ENCODE assay signal across 8 mouse cellular contexts in genomic region chr12:84616977-84617630, GRCm38 (mm10). TPM values are rescaled to one million over a fixed set of nuclear protein-coding genes. Genes with fewer than 3 reads are reported as not detected.
DNase-seq lines count a peak whose midpoint lies in the region; ATAC-seq and TF ChIP-seq lines count a peak whose summit lies in the region.

TSS of gene Abcd4 (minus strand) at chr12:84617413.

- TF ChIP-seq RAD21 in CH12.LX (IDR thresholded peaks at IDR 0.05; ENCODE audit: low read depth, low read length) = no peak

- in situ Hi-C loops in CH12.LX (cut with MboI; ENCODE audit: low pct_ligation_motif_present, low pct_unique_long_range_greater_than_20kb, low sequenced_read_pairs) = no loop called here

- no peaks in the 10 kb centered on the region for H3K79me2 ChIP-seq in CH12.LX (replicated peaks; ENCODE audit: control insufficient read depth, extremely low read depth, insufficient read depth, poor library complexity, severe bottlenecking)

- H3K9me3 ChIP-seq in CH12.LX (replicated peaks; ENCODE audit: low read length) = no peaks in the 10 kb centered on the region
- H3K9me3 ChIP-seq in forebrain, embryonic 11.5 days (ENCODE audit: control insufficient read depth, low read length) = no peaks in the 10 kb centered on the region
- H3K9me3 ChIP-seq in heart, embryonic 16.5 days (replicated peaks; ENCODE audit: control insufficient read depth, low read length) = no peaks in the 10 kb centered on the region
- no peaks in the 10 kb centered on the region for H3K9me3 ChIP-seq in liver, embryonic 15.5 days (replicated peaks)
- no peaks in the 10 kb centered on the region for H3K9me3 ChIP-seq in neural tube, embryonic 12.5 days

- peak; percentile 94 for TF ChIP-seq POLR2A in CH12.LX (IDR thresholded peaks at IDR 0.05; ENCODE audit: low read depth, low read length)

- TF ChIP-seq EP300 in CH12.LX (IDR thresholded peaks at IDR 0.05; ENCODE audit: low read length) = no peak

- peaks cover 5 to 26% of the 10 kb centered on the region in 2 experiments for H3K36me3 ChIP-seq in CH12.LX (replicated peaks in 1 of 2; ENCODE audit: control insufficient read depth in 1 of 2, insufficient read depth in 1 of 2, low read length in 1 of 2)
- no peaks in the 10 kb centered on the region for H3K36me3 ChIP-seq in forebrain, embryonic 11.5 days (ENCODE audit: control insufficient read depth, insufficient read depth, low read length)
- H3K36me3 ChIP-seq in heart, embryonic 16.5 days (ENCODE audit: control insufficient read depth, insufficient read depth) = no peaks in the 10 kb centered on the region
- H3K36me3 ChIP-seq in liver, embryonic 15.5 days (replicated peaks) = no peaks in the 10 kb centered on the region
- peaks cover 3% of the 10 kb centered on the region; the same call in 1 of the 2 replicates for H3K36me3 ChIP-seq in neural tube, embryonic 12.5 days

- DNase-seq in CH12.LX (ENCODE audit: extremely low read depth) = peak; percentile 93
- peak; percentile 89 for DNase-seq in c-Kit-positive CD71-positive TER-119-negative erythroid progenitor cells, embryonic 14.5 days (ENCODE audit: low read depth)
- DNase-seq in forebrain, embryonic 11.5 days (ENCODE audit: low spot score) = peak; percentile 94
- DNase-seq in kidney, postnatal 36 days = peak; percentile 97 to 98
- peak; percentile 93 for DNase-seq in telencephalon, adult 2 months (ENCODE audit: low read depth, low spot score)

- 0 out of 2 replicates have a peak within 1 kb of the TSS, but pooled peaks have one; percentile 32 for H3K27ac ChIP-seq in CH12.LX (ENCODE audit: insufficient read depth, low read depth)
- no peak within 1 kb of the TSS; the same call in 1 of the 2 replicates for H3K27ac ChIP-seq in forebrain, embryonic 11.5 days (ENCODE audit: low read depth, low read length)
- peak within 1 kb of the TSS; percentile 8; the same call in 1 of the 2 replicates for H3K27ac ChIP-seq in heart, embryonic 16.5 days (ENCODE audit: low read length)
- H3K27ac ChIP-seq in liver, embryonic 15.5 days (replicated peaks) = no peak within 1 kb of the TSS
- no peak within 1 kb of the TSS for H3K27ac ChIP-seq in neural tube, embryonic 12.5 days

- dilution Hi-C loops in CH12.LX (cut with MboI; ENCODE audit: extremely low pct_ligation_motif_present, extremely low pct_unique_long_range_greater_than_20kb, low sequenced_read_pairs) = no loop called here

- H3K4me2 ChIP-seq in CH12.LX (ENCODE audit: insufficient read depth, low read depth, poor library complexity, severe bottlenecking) = peak within 1 kb of the TSS; percentile 87
- peak within 1 kb of the TSS; percentile 63 for H3K4me2 ChIP-seq in forebrain, embryonic 11.5 days (ENCODE audit: low read depth, low read length, severe bottlenecking)
- peak within 1 kb of the TSS; percentile 66 for H3K4me2 ChIP-seq in heart, embryonic 16.5 days (ENCODE audit: low read depth, low read length)
- H3K4me2 ChIP-seq in liver, embryonic 15.5 days = peak within 1 kb of the TSS; percentile 88
- H3K4me2 ChIP-seq in neural tube, embryonic 12.5 days (replicated peaks) = peak within 1 kb of the TSS; percentile 63

- H3K9ac ChIP-seq in CH12.LX (ENCODE audit: insufficient read depth, low read depth) = peak within 1 kb of the TSS; percentile 96
- H3K9ac ChIP-seq in forebrain, embryonic 11.5 days (ENCODE audit: low read length) = peak within 1 kb of the TSS; percentile 68
- H3K9ac ChIP-seq in heart, embryonic 16.5 days (ENCODE audit: low read length) = peak within 1 kb of the TSS; percentile 91
- peak within 1 kb of the TSS; percentile 66 for H3K9ac ChIP-seq in liver, embryonic 15.5 days
- H3K9ac ChIP-seq in neural tube, embryonic 12.5 days = peak within 1 kb of the TSS; percentile 77

- TF ChIP-seq CTCF in CH12.LX (conservative IDR thresholded peaks at IDR 0.05 in 1 of 2, IDR thresholded peaks at IDR 0.05 in 1 of 2; ENCODE audit: low read depth in 2 of 2, low read length in 2 of 2) = peak in 1 of 2 experiments; percentile 69; a peak in 2 of 4 replicates

- peaks cover 14 to 38% of the 10 kb centered on the region in 2 experiments for H3K4me1 ChIP-seq in CH12.LX (ENCODE audit: control insufficient read depth in 1 of 2, insufficient read depth in 2 of 2)
- no peaks in the 10 kb centered on the region for H3K4me1 ChIP-seq in forebrain, embryonic 11.5 days (replicated peaks; ENCODE audit: control insufficient read depth, insufficient read depth, low read length)
- no peaks in the 10 kb centered on the region; the same call in 1 of the 2 replicates for H3K4me1 ChIP-seq in heart, embryonic 16.5 days (ENCODE audit: control insufficient read depth, insufficient read depth, low read length)
- peaks cover 11% of the 10 kb centered on the region for H3K4me1 ChIP-seq in liver, embryonic 15.5 days (replicated peaks)
- 0 out of 2 replicates have a peak, but pooled peaks cover 3% of the 10 kb centered on the region for H3K4me1 ChIP-seq in neural tube, embryonic 12.5 days

- H3K27me3 ChIP-seq in CH12.LX (replicated peaks) = no peaks in the 10 kb centered on the region
- H3K27me3 ChIP-seq in forebrain, embryonic 11.5 days (ENCODE audit: control insufficient read depth, insufficient read depth, low read length) = no peaks in the 10 kb centered on the region
- no peaks in the 10 kb centered on the region for H3K27me3 ChIP-seq in heart, embryonic 16.5 days (ENCODE audit: control insufficient read depth, insufficient read depth, low read length)
- no peaks in the 10 kb centered on the region; the same call in 1 of the 2 replicates for H3K27me3 ChIP-seq in liver, embryonic 15.5 days
- H3K27me3 ChIP-seq in neural tube, embryonic 12.5 days (replicated peaks) = no peaks in the 10 kb centered on the region

- peak; percentile 97 for ATAC-seq in forebrain, embryonic 11.5 days (replicated peaks; ENCODE audit: low FRiP score)
- peak; percentile 99 for ATAC-seq in heart, embryonic 16.5 days (replicated peaks; ENCODE audit: extremely low read depth, insufficient read depth, low FRiP score)
- ATAC-seq in liver, embryonic 15.5 days (ENCODE audit: insufficient read depth) = peak; percentile 98
- peak; percentile 95 for ATAC-seq in neural tube, embryonic 12.5 days (ENCODE audit: low FRiP score, low read depth)

- H3K4me3 ChIP-seq in CH12.LX (replicated peaks in 1 of 3; ENCODE audit: low read depth in 2 of 3, low read length in 2 of 3, poor library complexity in 1 of 3) = peak within 1 kb of the TSS; percentile 83 to 100 (median 92)
- peak within 1 kb of the TSS; percentile 51 for H3K4me3 ChIP-seq in forebrain, embryonic 11.5 days (ENCODE audit: low read depth, low read length)
- H3K4me3 ChIP-seq in heart, embryonic 16.5 days (ENCODE audit: low read length) = peak within 1 kb of the TSS; percentile 81
- peak within 1 kb of the TSS; percentile 66 for H3K4me3 ChIP-seq in liver, embryonic 15.5 days (replicated peaks)
- peak within 1 kb of the TSS; percentile 72 for H3K4me3 ChIP-seq in neural tube, embryonic 12.5 days

- under 1% methylated on average over 34 of the region's 34 CpGs for WGBS in forebrain, embryonic 11.5 days
- under 1% methylated on average over 34 of the region's 34 CpGs for WGBS in heart, embryonic 16.5 days
- under 1% methylated on average over 34 of the region's 34 CpGs for WGBS in liver, embryonic 15.5 days (ENCODE audit: insufficient replicate concordance)
- WGBS in neural tube, embryonic 12.5 days = under 1% methylated on average over 34 of the region's 34 CpGs

TF ChIP-seq in CH12.LX, 34 proteins besides CTCF, POLR2A, EP300 and RAD21 (continues in another document):
- 0 out of 2 replicates have a peak, but pooled peaks have one; percentile 24 for TF ChIP-seq NRF1 (IDR thresholded peaks at IDR 0.05; ENCODE audit: low read depth, low read length)
- TF ChIP-seq E2F4 (IDR thresholded peaks at IDR 0.05; ENCODE audit: insufficient replicate concordance, low read depth, low read length) = no peak
- peak; percentile 72 for TF ChIP-seq IRF4 (IDR thresholded peaks at IDR 0.05; ENCODE audit: low read depth, low read length)
- no peak for TF ChIP-seq BHLHE40 (IDR thresholded peaks at IDR 0.05; ENCODE audit: low read depth, low read length)
- TF ChIP-seq ZNF384 (IDR thresholded peaks at IDR 0.05; ENCODE audit: low read depth, low read length) = 0 out of 2 replicates have a peak, but pooled peaks have one; percentile 17
- no peak for TF ChIP-seq MAFK (IDR thresholded peaks at IDR 0.05; ENCODE audit: insufficient replicate concordance, low read length)
- TF ChIP-seq USF1 (IDR thresholded peaks at IDR 0.05; ENCODE audit: low read depth, low read length) = no peak
- no peak for TF ChIP-seq ZC3H11A (IDR thresholded peaks at IDR 0.05; ENCODE audit: low read depth, low read length)
- TF ChIP-seq USF2 (conservative IDR thresholded peaks at IDR 0.05; ENCODE audit: low read depth, low read length) = no peak
- peak; percentile 100 for TF ChIP-seq ELF1 (IDR thresholded peaks at IDR 0.05; ENCODE audit: low read depth, low read length)
- 0 out of 2 replicates have a peak, but pooled peaks have one; percentile 47 for TF ChIP-seq POLR2AphosphoS2 (IDR thresholded peaks at IDR 0.05; ENCODE audit: low read depth, low read length)
- TF ChIP-seq JUND (conservative IDR thresholded peaks at IDR 0.05; ENCODE audit: low read depth, low read length) = no peak
- no peak for TF ChIP-seq SMC3 (IDR thresholded peaks at IDR 0.05; ENCODE audit: low read depth, low read length)
- no peak for TF ChIP-seq CHD1 (IDR thresholded peaks at IDR 0.05; ENCODE audit: low read depth, low read length)
- TF ChIP-seq MAX (IDR thresholded peaks at IDR 0.05; ENCODE audit: low read length) = peak; percentile 22; the same call in 1 of the 2 replicates
- no peak for TF ChIP-seq ETS1 (conservative IDR thresholded peaks at IDR 0.05; ENCODE audit: low read depth, low read length)
- no peak for TF ChIP-seq PAX5 (IDR thresholded peaks at IDR 0.05; ENCODE audit: low read length)
- TF ChIP-seq UBTF (IDR thresholded peaks at IDR 0.05; ENCODE audit: low read depth, low read length) = no peak
- peak; percentile 89 for TF ChIP-seq ZMIZ1 (IDR thresholded peaks at IDR 0.05; ENCODE audit: low read depth, low read length)
- TF ChIP-seq HCFC1 (IDR thresholded peaks at IDR 0.05; ENCODE audit: low read depth, low read length) = peak; percentile 90
- TF ChIP-seq MEF2A (IDR thresholded peaks at IDR 0.05; ENCODE audit: borderline replicate concordance, low read depth, low read length) = peak; percentile 73; the same call in 1 of the 2 replicates
- peak; percentile 91 for TF ChIP-seq SIN3A (IDR thresholded peaks at IDR 0.05; ENCODE audit: low read length)

RNA-seq across cellular contexts. Expression of gene Abcd4, which starts in this region (rescaled TPM):
- total RNA-seq in CH12.LX (2012; rRNA removed) (5.8 and 8.4 TPM in 2 replicates), CH12.LX (2014; rRNA removed) (4.3 and 4.7 TPM in 2 replicates)
- 10.2 and 11.1 TPM in 2 replicates for polyA plus RNA-seq in CH12.LX (2012; ENCODE audit: insufficient read length, low read depth)
- 12.1 and 14.2 TPM in 2 replicates for polyA plus RNA-seq in forebrain, embryonic 11.5 days (2014; fragmentation: Nextera tagmentation; extraction: Ambion mirVana)
- polyA plus RNA-seq in heart, embryonic 16.5 days (2015; fragmentation: Nextera tagmentation; extraction: Ambion mirVana) = 11.7 and 12.4 TPM in 2 replicates
- polyA plus RNA-seq in liver, embryonic 15.5 days (2015; fragmentation: Nextera tagmentation; extraction: Ambion mirVana) = 3.7 and 3.9 TPM in 2 replicates
- polyA plus RNA-seq in neural tube, embryonic 12.5 days (2016; fragmentation: Nextera tagmentation; extraction: Ambion mirVana) = 13.3 and 14.1 TPM in 2 replicates

Comparison
In these comparisons a context has a peak if more than half of its experiments do, and no peak if none do; other contexts are left out.
1. H3K27ac ChIP-seq: peak in CH12.LX (single experiment) and heart, embryonic 16.5 days (single experiment); none in forebrain, embryonic 11.5 days (single experiment), liver, embryonic 15.5 days (single experiment) and neural tube, embryonic 12.5 days (single experiment).
2. Peak in every context shown above with its lines, with median percentiles within 50 percentile points of each other: DNase-seq, H3K4me2 ChIP-seq, H3K4me3 ChIP-seq, H3K9ac ChIP-seq and ATAC-seq.